Mouse (Mus musculus): ENCODE results near the gene Prkd3. TPM values are rescaled to one million over a fixed set of nuclear protein-coding genes. Genes with fewer than 3 reads are reported as not detected.

Gene Prkd3
- 9.9 and 11.6 TPM in 2 replicates for polyA plus RNA-seq (2012; rRNA removed)

DNA sequence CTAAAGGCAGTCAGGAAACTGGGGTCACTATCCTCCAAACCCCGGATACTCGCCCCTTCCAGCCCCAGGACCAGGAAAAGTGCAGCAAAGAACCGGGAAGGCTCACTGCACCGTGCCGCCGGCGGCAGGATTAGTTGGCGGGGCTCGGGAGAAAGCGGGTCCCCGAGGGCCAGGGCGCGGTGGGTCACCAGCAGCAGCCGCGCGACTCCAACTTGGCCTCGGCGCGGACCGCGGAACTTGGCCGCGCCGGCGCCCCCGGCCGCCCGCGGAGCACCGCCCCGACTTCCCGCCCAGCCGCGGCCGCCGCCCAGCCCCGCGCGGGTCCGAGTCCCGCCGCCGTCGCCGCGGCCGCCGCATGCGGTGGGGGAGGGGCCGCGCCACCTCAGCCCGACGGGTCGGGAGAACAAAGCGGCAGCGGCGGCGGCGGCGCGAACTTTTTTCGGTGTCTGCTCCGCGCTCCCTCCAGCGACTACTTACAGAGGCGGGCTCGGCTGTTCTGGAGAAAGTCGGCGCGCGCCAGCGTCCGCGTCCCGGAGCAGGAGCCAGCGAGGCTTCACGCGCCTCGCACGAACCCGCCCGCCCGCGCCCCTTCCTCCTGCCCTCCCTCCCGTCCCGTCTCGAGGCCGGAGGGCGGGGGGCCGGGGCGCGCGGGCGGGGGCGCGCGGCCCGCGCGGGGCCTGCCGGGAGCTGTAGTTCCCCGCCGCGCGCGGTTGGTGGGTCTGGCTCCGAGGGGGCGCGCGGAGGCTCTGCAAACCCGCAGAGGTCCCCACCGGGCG lies at the start of gene Prkd3:
Gene Prkd3 (minus strand): TSS at position 609 of the 776 bp plus-strand sequence.
- no peak for DNase-seq (ENCODE audit: low read depth)

DNA sequence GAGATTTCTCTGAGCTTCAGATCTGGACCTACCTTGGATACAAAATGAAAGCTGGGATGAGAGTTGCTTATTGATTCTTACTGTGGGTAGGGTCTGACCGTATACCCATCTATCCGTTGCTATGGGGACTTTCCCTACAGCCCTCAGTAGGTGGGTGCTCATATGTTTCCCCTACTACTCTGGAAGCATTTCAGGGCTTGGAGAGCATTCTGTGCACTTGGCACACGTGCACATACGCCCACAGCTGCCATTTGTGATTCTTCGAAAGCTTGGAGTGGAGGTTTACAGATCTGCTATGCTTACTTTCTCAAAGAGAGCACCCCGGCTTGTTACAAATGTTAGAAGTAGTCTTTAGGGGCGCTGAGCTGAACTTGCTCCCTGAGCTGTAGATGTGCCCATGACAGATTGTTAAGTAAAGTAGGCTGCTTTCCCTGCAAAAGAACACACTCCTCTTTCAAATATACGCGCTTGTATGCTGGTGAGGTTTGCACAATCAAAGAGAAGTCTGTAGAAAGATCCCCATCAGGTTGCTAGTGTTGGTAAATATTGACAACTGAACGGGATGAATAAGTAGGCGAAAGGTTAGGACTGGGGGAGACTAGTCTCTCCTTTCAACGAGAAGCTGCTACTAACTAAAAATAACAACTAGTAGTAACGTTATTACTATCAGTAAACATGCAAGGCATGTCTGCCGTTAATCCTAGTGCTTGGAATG lies 49.3 kb upstream of the Prkd3 start:
- DNase-seq (ENCODE audit: low read depth): no peak

DNA sequence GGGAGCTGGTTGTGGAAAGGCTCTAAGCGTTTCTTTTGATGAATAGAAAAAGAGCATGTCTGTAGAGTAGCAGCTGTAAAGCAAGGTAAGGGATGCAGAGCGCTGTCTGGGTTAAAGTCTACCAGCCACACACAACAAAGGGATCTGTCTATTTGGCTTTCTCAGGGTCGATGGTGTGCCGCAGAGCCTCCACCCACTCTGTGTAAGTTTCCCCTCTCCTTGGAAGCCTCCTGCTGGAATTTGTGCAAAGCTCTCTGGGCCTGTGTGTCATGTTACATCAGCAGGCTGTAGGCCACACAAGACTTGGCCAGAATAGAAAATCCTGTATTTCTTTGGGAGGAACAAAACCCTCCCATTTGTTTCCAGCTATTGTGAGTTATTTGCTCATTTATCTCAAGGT lies 48.4 kb upstream of the Prkd3 start:
- DNase-seq (ENCODE audit: low read depth): no peak

DNA sequence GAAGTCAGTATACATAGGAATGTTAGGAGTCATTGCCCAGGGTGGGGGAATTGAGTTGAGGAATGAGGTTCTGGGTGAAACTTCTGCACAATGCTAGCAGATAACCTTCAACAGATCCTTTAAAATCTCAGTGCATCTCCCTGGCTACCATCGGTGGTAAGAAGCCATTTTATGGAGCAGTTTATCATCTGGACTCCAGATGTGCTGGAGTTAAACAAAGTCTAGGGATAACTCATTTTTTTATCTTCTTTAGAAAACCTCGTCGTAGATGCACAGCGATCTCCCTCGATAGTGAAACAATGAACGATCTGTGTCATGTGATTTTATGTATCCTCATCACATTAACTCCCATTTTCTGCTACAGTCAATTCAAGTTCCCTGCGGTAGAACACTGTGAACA lies 48.0 kb upstream of the Prkd3 start:
- DNase-seq (ENCODE audit: low read depth): no peak

DNA sequence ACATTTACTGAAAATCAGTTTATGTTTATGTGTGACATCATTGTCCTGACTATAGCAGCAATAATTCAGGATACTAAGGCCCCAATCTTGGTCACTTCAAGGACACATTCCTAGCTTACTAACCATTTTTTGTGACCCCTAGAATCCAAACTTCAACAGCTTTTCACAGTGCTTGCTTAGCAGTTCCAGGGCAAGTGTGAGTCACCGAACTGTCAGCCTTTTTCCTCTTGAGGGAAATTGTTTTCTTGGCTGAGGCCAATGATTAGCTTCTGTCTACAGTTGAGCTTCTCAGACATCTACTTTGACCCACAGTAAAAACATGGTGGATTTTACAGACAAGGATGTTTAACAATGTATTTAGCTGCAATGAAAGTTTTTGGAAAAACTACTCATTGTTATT lies 43.6 kb upstream of the Prkd3 start:
- no peak for DNase-seq (ENCODE audit: low read depth)

DNA sequence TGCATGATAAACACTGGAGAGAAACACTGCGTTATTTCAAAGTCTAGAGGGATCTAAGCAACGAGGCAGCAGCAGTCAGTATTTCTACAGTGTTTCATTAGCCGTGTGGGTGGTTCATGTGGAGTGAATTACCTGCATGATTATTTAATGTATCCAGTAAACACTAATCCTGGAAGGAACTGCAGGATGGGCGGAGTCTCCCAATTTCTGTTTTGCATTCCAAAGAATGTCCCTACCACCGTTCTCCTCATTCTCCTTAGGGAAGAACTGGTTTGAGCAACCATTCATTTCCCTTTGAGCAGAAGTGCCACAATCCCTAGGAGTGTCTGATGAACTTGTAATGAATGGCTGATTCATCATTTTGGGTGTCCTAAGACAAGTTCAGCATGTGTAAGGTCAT lies 39.6 kb upstream of the Prkd3 start:
- DNase-seq (ENCODE audit: low read depth): no peak

DNA sequence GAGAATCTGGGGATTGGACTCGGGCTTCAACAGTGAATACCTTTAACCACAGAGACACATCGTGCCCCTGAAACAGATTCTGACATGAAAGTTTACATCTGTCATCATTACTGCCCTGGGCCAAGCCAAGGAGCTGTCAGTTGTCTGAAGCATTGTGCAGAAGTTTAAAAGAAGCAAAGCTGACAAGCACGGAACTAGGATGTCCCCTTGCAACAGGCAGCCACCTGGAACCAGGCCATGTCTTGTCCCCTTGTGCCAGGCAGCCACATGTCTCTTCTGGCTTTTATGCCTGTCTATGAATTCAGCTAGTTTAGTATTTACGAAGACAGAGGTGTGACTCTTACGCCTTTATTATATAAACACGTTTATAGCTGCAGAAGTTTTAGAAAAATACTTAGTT lies 37.7 kb upstream of the Prkd3 start:
- no peak for DNase-seq (ENCODE audit: low read depth)

DNA sequence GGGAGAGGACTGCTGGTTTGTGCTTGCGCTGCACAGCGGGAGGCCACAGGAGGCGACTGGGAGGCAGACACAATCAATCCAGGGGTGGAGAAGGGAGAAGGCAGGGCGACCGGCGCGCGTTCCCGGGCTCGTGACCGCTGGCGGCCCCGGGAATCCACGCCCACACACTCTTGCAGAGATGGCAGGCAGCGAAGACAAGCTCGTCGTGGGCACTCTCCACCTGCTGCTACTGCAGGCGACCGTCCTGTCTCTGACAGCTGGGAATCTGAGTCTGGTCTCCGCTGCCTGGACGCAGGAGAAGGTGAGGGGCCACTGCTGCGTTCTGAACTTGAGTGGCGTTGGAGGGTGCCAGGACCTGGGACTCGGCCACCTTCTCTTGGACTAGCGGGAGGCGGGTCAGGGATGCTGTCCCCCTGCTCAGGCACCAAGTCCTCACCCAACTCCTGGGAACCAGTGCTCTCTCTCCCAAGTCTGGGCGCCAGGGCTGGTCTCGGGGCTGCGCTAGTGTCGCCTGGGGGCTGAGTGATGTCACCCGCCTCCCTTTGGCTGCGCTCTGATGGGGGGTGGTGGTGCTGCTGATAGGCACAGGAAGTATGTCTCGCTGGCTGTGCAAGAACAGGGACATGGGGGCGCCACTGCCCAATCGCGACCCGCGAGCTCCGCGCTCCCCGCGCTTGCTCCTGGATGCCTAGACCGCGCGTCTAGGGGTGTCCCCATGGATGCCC lies 31.6 kb upstream of the Prkd3 start:
- no peak for DNase-seq (ENCODE audit: low read depth)

DNA sequence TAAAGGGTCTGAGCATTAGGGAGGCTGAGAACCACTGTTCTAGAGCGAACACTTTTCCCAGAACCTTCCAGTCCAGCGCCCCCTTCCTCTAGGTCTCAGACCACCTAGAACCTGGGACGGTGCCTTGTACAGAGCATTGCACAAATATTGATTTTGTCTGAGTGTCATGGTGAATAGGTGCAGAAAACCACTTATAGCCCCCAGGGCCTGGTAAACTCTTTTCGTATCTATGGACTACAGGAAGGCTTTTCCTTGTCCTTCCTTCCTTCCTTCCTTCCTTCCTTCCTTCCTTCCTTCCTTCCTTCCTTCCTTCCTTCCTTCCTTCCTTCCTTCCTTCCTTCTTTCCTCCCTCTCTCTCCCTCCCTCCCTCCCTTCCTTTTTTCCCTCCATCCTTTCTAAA lies 31.0 kb upstream of the Prkd3 start, which contains the start of gene Qpct:
Gene Qpct (plus strand): TSS at position 301 of the 400 bp plus-strand sequence.
- DNase-seq (ENCODE audit: low read depth): no peak

DNA sequence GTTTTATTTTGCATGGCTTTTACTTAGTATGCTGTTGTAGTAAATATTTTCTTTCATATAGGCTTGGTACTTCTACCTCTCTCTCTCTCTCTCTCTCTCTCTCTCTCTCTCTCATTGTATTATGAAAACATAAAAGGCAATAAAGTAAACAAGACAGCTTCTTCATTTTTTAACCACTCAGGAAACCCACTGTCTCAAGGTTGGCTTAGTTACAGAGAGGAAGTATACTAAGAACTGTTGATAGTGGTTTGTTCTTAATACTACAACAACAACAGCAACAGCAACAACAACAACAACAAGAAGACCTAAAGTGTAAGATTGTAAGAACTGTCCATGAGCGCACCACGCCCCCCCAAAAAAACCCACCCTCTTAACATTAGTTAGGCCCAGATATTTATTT lies 23.1 kb upstream of the Prkd3 start:
- DNase-seq (ENCODE audit: low read depth): no peak

DNA sequence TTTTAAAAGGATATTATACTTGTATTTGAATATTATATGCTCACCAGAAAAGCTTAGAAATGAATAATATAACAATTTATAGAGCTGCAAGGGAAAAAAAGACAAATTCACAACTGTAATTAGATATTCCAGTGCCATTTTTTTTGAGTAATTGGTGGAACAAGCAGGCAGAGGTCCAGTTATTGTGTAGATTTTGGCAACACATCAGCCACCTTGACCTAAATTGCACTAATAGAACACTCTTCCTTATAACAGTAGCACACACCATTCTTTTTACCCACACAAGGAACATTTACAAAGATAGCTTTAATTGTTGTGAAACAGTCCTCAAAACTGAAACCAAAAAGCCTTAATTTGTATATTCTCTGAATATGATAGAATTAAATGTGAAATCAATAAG lies 19.0 kb upstream of the Prkd3 start:
- DNase-seq (ENCODE audit: low read depth): no peak

DNA sequence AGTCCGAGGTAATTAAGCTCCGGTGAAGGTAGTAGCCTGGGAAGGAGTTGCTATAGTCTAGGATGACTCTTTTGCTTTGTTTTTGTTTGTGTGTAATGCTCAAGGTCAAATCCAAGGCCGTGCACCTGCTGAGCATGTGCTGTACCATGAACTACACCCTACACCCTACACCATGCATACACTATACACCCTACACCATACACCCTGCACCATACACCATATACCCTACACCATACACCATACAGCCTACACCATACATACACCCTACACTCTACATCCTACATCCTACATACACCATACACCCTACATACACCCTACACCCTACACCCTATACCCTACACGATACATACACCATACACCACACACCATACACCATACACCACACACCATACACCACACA lies 12.2 kb upstream of the Prkd3 start:
- no peak for DNase-seq (ENCODE audit: low read depth)

DNA sequence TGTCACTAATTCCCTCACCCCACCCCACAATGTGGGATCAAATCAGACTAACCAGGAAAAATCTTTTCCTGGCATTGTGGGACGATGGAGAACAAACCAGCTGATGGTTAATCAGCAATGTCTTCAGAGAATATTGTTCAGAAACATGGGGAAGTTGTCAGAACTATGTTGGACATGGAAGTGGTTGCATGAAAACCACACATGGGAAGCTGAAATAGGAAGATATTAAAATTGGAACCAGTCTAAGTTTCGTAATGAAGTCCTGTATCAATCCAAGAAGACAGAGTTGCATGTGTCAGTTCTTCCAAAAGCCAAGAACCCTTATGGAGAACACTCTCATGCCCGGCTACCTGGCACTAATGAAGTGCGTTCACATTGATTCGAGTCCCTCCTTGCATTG lies 11.0 kb upstream of the Prkd3 start:
- DNase-seq (ENCODE audit: low read depth): no peak

DNA sequence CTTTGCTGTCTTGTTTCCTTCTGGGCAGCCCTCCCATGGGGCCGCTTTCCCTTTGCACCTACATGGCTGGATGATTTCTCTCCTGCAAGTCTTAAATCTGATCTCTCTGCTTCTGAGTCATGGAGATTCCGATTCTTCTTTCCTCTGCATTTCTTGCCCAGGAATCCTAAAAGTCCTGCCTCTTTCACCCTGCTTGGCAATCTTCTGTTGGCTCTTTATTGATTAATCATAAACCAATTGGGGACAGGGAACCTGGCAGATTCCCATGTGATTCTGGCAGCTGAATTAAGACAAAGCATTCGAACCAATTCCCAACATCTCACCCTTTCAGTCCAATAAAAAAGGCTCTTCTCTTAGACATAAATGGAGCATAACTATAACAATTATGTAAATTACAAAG lies 8.6 kb upstream of the Prkd3 start:
- no peak for DNase-seq (ENCODE audit: low read depth)

DNA sequence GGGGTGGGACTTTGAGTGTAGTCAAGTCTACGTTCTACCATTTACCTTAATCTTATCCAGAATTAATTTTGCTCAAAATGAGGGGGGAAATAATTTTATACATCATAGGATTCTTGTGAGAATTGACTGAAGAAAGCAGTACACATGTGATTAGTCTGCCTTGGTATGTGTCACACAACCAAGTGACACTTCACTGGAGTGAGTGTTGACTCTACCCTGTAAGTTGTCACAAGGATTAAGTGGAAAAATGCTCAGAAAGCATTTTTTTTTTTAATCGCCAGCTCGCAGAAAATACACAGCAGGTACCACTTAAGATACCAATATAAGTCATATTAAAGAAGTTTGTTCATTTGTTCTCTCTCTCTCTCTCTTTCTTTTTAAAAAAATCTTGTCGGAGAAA lies 3.9 kb upstream of the Prkd3 start:
- no peak for DNase-seq (ENCODE audit: low read depth)

DNA sequence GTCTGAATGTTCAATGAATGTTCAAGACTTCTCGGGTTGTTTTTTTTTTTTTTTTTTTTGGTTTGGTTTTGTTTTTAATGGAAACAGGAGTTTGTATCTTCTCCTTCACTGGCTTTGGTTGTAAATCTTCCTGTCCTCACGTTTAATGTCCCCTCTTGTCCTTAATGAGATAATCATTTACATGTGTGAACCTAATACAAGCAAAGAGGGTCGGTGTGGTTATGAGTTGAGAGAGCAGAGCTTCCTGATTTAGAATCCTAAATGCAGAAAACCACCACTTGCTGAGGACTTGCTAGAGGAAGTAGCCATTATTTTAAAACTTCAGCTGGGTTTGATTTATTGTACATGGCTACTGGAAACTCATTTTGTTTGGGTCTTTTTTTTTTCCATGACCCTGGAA lies 2.1 kb upstream of the Prkd3 start:
- no peak for DNase-seq (ENCODE audit: low read depth)

DNA sequence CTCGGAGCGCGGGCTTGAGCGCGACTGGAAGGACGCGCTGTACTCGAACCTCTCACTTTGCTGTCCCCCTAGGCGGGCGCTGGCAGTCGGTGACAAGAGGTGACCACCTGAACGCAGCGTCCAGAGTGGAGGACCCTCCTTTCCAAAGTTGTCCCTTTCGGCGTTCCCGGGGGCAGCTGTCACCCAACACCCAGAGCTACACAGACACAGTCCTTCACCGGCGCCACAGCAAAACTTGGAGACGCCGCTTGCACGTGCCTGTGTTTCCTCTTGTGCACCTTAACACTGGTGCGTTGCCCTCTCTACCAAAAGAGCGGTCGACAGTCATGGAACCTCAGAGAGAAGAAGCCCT lies 344 bp upstream of the Prkd3 start:
- DNase-seq (ENCODE audit: low read depth): no peak

DNA sequence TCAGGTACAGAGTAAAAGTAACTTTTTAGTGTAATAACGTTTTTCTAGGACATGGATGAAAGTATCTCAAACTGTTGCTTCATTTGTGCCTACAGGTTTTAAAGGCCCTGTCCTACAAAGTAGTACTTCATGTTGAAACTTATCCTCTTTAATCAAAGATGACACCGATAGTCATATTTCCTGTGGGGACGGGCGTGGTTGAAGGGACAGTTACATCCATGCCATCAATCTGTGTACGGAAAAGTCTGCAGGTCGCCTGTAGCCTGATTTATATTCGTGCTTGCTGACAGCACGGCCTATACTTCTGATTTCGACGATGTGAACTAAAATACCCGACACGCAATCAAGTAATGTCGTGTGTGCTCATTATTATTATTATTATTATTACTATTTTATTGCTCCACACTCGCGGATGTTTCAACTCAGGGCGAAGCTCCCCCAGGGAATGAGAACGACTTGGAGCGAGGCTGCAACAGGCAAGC lies 849 bp downstream of the Prkd3 start:
- DNase-seq (ENCODE audit: low read depth): peak; percentile 30

DNA sequence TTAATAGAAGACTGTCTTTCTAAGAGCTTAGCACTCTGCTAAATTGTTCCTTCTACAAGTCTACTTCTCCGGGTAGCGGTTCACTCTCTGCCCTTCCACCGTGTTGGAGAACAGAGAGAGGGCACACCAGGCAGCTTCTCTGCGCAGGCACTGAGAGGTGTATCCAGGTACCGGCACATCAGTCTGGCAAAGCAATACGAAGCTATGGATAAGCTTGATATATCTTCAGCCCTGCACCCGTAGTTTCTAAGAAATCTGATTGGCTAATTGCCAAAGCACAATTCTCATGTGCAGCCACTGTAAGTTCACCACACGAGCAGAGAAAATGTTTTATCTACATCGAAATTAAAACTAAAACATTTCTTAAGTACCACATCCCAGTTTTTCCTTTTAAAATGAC lies 2.2 kb downstream of the Prkd3 start:
- DNase-seq (ENCODE audit: low read depth): no peak

DNA sequence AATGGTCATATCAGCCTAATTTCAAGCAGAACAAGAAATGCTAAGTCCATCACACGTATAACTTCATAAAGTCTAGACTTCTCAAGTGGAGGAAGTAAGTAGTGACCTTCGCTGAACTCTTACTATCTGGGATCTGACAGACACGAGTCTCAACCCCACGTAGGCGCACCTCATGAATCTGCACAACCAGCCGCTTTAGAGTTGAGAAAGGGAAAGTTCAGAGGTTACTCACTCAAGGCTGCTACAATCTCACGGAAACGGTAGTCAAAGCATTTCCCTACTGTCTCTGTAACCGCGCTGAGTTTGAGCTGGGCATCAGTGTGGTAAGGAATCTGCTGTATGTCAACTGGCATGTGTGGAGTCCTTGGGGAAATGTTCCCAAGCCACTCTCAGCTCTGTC lies 4.8 kb downstream of the Prkd3 start:
- DNase-seq (ENCODE audit: low read depth): no peak

DNA sequence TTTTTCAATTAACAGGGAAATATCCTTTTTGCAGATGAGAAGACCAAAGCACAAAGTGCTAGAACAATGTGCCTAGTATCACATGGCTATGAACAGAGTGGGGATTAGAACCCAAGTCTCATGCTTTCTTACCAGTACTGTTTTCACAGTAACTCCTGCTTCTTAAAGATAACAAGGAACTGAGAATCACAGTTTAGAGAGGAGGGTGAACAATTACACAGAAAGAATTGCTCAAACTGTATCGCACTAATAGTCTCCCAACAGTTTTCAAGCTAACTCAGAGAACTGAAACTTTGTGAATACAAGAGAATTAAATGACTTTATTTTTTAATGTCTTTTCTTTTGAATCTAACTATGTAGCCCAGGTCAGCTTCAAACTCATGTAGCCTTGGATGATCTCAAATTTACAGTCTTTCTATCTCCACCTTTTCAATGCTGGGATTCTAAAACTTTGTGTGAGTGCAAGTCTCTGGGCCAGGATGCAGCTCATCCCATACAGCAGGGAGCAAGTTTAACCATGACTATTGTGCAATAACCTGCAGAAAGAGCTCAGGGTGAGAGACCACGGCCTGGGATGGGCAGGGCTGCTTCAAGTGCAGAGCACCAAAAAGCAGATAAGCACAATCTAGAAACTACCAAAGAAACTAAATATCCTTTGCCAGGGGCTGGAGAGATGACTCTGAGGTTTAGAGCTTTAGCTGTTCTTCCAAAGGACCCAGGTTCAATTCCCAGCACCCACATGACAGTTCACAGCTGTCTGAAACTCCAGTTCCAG lies 5.5 kb downstream of the Prkd3 start:
- DNase-seq (ENCODE audit: low read depth): no peak

DNA sequence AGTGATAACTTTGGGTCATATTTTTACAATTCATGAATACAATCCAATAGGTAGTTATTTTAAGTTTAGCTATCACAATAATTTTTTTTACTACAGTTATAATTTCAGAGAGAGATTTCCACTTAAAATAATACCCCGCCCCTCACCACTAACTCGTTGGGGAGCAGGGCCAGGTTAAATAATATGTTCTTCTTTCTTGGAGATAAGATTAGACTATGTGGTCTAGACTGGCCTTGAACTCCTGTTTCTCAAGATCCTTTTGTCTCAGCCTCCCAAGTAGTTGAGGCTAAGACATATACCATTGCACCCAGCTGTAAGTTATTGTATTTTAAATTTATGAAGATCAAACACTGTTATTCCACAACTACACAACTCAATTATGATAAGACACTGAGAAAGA lies 7.0 kb downstream of the Prkd3 start:
- no peak for DNase-seq (ENCODE audit: low read depth)

Measured in gonadal fat pad, adult 2 months (tissue).